Mouse (Mus musculus) erythroblast, embryonic 14.5 days (primary cell): ENCODE data around the gene St7l.

Source experiments
- GATA1 ChIP-seq: IDR thresholded peaks from 2 replicates; pipeline ENCODE4 v1.6.1; 2012; ENCODE audit warnings: low read length, inconsistent platforms, mixed read lengths
- TAL1 ChIP-seq: IDR thresholded peaks from 3 replicates; pipeline ENCODE4 v1.6.1; 2012; ENCODE audit warnings: low read length, inconsistent platforms, mixed read lengths

GRCm38 (mm10) chr3:104822413-104822812 is 41.4 kb upstream of the St7l start:
- TF ChIP-seq GATA1 (no peak), TAL1 (no peak)
